Mouse (Mus musculus): ENCODE data around the gene Stx6.

The Stx6 gene

GRCm38 (mm10) chr1:155210011-155210763 lies 51.7 kb downstream of the Stx6 start:
- peak; percentile 18 for DNase-seq

- peak; percentile 28 for DNase-seq
Observed at GRCm38 (mm10) chr1:155211017-155211416, 52.5 kb downstream of the Stx6 start.

DNA sequence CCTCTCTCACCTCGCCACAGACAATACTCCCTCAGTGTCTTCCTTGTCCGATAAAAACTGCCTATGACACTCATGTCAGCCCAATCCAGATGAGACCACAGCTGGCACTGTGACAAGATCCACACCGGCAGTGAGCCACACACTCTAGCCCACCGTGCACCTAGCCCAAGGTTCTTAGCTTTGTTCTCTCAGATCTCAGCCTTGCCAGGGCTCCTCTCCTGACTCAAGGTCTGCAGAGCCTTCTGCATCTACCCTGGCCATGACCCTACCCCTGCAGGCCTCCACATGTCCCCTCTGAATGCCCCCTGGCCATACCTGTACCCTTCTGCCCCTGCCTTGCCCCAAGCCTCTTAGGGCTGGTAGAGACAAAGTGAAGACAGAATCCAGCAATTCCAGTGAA lies 53.6 kb downstream of the Stx6 start:
- DNase-seq = peak; percentile 34

GRCm38 (mm10) chr1:155212493-155212892 lies 54.0 kb downstream of the Stx6 start:
- DNase-seq = peak; percentile 22

- peak; percentile 49 for DNase-seq
Observed at GRCm38 (mm10) chr1:155212936-155213774, 54.6 kb downstream of the Stx6 start.

GRCm38 (mm10) chr1:155213912-155214311 lies 55.4 kb downstream of the Stx6 start:
- no peak for DNase-seq

- DNase-seq = peak; percentile 65
Observed at GRCm38 (mm10) chr1:155215066-155215764, 56.7 kb downstream of the Stx6 start.

DNA sequence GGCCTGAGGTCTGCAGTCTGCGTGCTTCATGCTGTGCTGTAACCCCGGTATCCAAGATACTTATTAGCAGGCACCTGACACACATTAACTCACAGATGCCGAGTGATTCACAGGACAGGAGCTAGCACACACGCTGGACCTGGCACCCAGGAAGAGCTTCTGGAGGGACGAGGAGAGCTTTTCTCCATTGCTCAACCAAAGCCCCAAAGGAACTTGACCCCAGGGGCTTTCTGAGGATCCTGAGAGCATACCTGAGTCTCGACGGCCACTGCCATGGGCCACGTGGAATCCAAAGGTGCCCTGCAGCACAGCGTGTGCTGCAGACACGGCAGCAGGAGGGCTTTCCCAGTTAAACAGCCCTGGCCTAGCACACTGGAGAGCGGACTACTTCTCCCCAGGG lies 57.8 kb downstream of the Stx6 start:
- DNase-seq = no peak

DNA sequence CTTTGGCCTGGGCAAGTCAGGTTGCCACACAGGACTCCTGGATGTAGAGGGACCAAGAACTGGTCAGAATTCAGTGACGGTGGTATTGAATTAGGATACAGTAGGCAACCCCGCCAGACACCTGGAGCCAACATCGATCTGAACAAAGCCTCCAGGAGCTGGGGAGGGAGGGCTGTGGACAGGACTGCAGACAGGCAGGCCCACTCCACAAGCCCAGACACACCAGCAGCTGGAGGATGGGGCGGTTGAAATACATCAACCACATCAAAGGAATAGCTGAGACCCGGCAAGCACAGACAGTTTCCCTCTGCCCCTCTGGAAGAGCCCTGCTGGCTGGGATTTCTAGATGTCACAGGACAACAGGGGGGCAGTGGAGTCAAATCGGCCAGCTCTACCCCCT lies 58.3 kb downstream of the Stx6 start:
- no peak for DNase-seq

GRCm38 (mm10) chr1:155217865-155218541 lies 59.5 kb downstream of the Stx6 start:
- DNase-seq = peak; percentile 75

GRCm38 (mm10) chr1:155218924-155219323 lies 60.4 kb downstream of the Stx6 start:
- DNase-seq = peak; percentile 16

DNA sequence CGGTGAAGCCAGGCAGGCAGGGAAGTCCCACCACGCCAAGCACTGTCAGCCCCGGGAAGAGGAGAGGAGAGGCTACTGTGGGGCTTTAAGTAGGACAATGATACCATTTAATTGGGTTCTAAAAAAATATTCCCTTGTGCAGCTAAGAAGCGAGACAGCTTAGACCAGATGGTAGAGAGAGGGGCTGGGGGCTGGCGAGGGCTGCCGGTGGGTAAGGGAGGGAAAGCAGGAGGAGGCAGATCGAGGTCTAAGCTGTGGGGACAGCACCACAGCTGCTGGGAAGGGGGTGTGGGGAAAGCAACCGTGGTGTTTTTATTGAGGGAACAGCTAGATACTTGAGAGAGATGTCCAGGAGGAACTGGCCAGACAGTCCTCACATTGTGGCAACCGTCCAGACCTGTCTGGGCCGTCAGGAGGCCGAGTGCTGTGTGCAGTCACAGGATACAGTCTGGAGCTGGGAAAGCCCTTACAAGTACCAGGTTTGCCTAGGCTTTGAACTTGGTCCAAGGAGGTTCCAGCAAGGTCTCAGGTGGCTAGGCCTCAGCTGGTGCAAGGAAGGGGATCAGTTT lies 63.7 kb downstream of the Stx6 start:
- peak; percentile 46 for DNase-seq

DNA sequence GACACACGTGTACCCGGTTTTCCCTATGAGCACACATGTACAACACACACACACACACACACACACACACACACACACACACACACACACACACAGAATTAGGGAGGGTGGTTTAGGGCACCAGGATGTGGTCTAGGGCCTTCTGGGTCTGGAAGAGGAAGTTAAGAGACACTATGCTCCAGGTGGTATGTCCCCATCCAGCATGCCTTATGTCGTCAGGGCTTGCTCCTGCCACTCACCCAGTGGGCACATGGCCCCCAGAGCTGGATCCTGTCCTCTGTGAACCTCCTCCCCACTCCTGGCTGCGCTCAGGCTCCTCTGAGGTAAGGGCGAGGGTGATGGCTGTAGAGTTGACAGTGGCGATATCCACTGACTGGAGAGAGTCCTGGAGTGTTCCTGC lies 64.5 kb downstream of the Stx6 start:
- peak; percentile 62 for DNase-seq

DNA sequence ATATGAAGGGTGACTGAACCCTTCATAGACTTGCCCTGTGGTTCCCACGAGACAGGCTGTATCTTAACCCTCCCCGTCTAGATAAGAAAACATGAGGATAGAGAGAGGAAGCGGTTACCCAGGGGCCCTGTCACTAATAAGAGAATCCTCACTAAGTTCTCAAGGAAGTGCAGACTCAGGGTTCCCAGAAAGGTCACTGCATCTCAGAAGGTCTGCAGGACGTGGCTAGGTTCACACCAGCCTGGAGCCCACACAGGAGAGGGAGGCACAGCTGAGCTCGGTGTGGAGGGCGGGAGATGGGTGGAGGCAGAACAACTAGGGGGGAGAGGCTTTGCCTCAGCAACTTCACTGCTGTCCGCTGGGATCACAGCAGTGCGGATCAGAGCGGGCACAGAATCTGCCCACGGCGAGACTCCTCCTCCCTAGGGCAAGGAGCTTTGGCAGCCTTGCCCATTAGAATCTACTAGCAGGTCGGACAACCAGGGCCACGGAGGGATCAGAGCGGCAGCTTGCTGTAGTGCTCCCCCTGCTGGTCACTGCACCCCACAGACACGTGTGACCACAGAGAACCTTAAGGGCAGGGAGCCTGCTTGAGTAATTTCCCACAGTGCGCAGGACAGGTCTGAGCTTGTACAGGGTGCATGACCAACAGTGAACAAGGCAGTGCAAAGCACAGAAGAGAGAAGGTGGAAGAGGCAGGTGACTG lies 65.5 kb downstream of the Stx6 start:
- DNase-seq = peak; percentile 93

DNA sequence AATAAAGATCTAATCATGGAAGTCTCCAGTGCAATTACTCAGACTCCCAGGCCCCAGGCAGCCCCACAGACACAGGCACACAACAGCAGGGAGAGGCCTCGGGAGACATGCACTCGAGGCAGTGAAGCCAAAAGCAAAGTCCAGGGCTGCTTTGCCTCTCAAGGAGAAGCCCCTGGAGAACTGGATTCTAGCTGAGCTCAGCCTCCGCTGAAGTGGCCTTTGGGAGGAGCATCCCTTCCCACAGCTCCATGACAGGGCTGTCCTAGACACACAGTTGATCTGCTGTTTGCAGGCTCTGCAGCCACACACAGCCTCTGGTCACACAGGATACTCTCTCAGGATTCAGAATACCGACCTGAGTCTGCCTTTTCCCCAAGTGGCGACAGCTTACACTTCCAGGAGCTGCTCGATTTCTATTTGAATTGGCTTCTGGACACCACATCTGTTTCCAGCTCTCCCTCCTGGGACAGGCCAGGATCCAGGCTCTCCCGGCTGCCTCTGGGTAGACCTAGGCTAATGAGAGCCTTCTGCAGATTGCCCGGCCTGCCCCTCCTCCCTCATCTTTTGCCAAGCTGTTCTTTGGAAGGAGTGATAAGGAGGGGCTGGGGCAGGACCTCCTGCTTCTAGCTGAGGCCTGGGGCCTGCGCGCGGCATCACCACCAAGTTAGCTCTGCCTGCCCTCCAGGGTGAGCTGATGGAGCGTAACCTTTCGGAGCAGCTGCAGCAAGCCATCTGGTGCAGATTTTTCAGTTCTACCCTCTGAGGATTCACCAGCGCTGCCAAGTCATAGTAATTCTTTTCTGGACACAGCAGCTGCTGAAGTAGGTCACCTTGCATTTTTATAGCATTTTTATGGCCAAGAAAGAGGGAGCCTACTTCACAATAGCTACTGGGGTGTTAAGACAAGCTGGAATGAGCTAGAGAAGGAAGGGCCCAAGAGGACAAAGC lies 71.2 kb downstream of the Stx6 start:
- DNase-seq = no peak

DNA sequence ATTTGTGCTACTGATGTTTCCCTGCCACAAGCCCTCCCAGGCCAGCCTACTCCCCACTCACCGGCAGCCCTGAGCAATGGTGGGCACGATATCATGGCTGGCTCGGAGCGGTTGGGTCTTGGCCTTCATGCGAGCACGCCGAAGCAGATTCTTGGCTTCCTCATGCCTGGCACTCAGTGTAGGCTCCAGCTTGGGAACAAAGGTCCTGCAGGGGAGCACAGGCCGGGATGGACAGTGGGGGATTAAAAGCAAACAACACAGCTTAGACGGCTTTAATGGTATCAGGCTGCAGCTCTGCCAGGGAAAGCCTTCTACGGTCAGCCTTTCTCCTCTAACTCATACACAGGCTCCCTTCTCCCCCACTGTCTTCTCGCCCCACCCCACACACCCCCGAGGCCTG lies 73.9 kb downstream of the Stx6 start:
- no peak for DNase-seq

GRCm38 (mm10) chr1:155232786-155233185 lies 74.3 kb downstream of the Stx6 start:
- no peak for DNase-seq

GRCm38 (mm10) chr1:155233378-155233777 lies 74.9 kb downstream of the Stx6 start:
- peak; percentile 52 for DNase-seq

DNA sequence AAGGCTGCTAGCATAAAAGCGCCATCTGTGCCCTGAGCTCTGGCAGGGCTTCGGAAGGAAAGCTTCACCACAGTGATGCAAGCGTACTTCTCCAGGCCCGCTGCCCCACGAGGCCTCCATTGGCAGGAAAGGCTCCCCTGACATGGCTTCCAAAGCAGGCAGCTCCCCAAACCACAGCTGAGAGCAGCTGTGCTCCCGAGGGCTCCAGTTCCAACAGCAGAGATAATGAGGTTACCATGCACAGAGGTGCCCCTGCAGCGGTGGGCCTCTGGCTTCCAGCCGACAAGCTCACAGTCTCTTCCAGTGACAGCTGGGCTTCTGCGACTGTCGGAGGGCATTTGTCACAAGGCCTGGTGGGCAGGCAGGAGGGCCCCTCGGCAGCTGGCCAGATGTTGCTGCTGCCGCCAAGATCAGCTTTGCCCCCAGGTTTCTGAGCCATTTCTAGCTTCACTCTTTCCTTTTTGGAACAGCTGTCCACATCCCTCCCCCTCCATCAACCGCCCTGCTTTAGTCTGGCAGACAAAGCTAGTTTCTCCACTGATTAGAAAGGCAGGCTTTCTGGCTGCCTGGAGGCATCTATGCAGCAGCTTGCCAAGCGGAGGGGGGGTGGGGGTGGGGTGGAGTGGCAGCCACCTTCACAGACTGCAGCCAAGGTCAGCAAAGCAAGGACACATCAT lies 75.6 kb downstream of the Stx6 start:
- DNase-seq = peak; percentile 81

- DNase-seq = no peak
Observed at GRCm38 (mm10) chr1:155235641-155236040, 77.1 kb downstream of the Stx6 start.

Data from thymus, postnatal 4 days (tissue).